Mouse (Mus musculus): Measurements from ENCODE around the gene Cdyl.

- TF ChIP-seq CTCF (conservative IDR thresholded peaks at IDR 0.05; ENCODE audit: insufficient read depth, insufficient read length, low read depth, low read length): no peak
- no peak for TF ChIP-seq POLR2A (IDR thresholded peaks at IDR 0.05; ENCODE audit: low read depth, low read length)
These were observed 5.8 kb downstream of the Cdyl start for GRCm38 (mm10) chr13:35665456-35665855.

Measured in kidney, adult 2 months (tissue).